Mouse (Mus musculus) heart, adult 18-20 months (tissue): ENCODE measurements around the gene Adamts15. TPM values are rescaled to one million over a fixed set of nuclear protein-coding genes. Genes with fewer than 3 reads are reported as not detected.
A peak's percentile ranks its signal among the peaks of the same experiment; 100 is the strongest.

ENCODE experiments used
- DNase-seq, 2 experiments: peaks; one replicate each; pipeline ENCODE4 v3.0.0; 2021 to 2022; ENCODE audit warnings: mixed read lengths in 1 of 2
- total RNA-seq, 2 experiments: library from RNA; stranded (reverse); gene quantifications; 2 replicates each; pipeline ENCODE4 v1.2.3; 2021

Gene Adamts15
- total RNA-seq, 2 experiments from 2014 or later = 4.8 to 5.9 TPM

- peak in 1 of 2 experiments; percentile 32 for DNase-seq
Observed at GRCm38 (mm10) chr9:30921261-30922103, 770 bp downstream of the Adamts15 start.

GRCm38 (mm10) chr9:30920736-30921135, 1.5 kb downstream of the Adamts15 start:
- peak; percentile 72 to 74 for DNase-seq

GRCm38 (mm10) chr9:30919686-30920085, 2.6 kb downstream of the Adamts15 start:
- DNase-seq = peak; percentile 67 to 79

GRCm38 (mm10) chr9:30918466-30919356, 3.5 kb downstream of the Adamts15 start:
- DNase-seq = peak; percentile 60 to 61

- no peak for DNase-seq
Observed at GRCm38 (mm10) chr9:30916266-30916968, 5.8 kb downstream of the Adamts15 start.

- DNase-seq = peak in 1 of 2 experiments; percentile 35
Observed at GRCm38 (mm10) chr9:30914241-30914640, 8.0 kb downstream of the Adamts15 start.

- DNase-seq = no peak
Observed at GRCm38 (mm10) chr9:30913429-30913828, 8.8 kb downstream of the Adamts15 start.

GRCm38 (mm10) chr9:30912161-30912560, 10.1 kb downstream of the Adamts15 start:
- DNase-seq = no peak

GRCm38 (mm10) chr9:30910491-30910890, 11.8 kb downstream of the Adamts15 start:
- no peak for DNase-seq

- DNase-seq = no peak
Observed at GRCm38 (mm10) chr9:30908973-30909372, 13.3 kb downstream of the Adamts15 start.

- no peak for DNase-seq
Observed at GRCm38 (mm10) chr9:30908296-30908690, 14.0 kb downstream of the Adamts15 start.

GRCm38 (mm10) chr9:30907677-30908295, 14.5 kb downstream of the Adamts15 start:
- peak in 1 of 2 experiments; percentile 22 for DNase-seq

GRCm38 (mm10) chr9:30906426-30906825, 15.8 kb downstream of the Adamts15 start:
- DNase-seq = no peak

- peak in 1 of 2 experiments; percentile 16 for DNase-seq
Observed at GRCm38 (mm10) chr9:30905861-30906260, 16.4 kb downstream of the Adamts15 start.

GRCm38 (mm10) chr9:30903266-30903665, 19.0 kb downstream of the Adamts15 start:
- no peak for DNase-seq

- DNase-seq = no peak
Observed at GRCm38 (mm10) chr9:30902641-30903040, 19.6 kb downstream of the Adamts15 start.

GRCm38 (mm10) chr9:30902152-30902551, 20.1 kb downstream of the Adamts15 start:
- no peak for DNase-seq

- DNase-seq = no peak
Observed at GRCm38 (mm10) chr9:30897169-30897568, 25.1 kb downstream of the Adamts15 start.

GRCm38 (mm10) chr9:30896752-30897151, 25.5 kb downstream of the Adamts15 start:
- DNase-seq = peak; percentile 89 to 91

- peak; percentile 50 to 61 for DNase-seq
Observed at GRCm38 (mm10) chr9:30895618-30896017, 26.6 kb downstream of the Adamts15 start.

GRCm38 (mm10) chr9:30886276-30886675, 36.0 kb downstream of the Adamts15 start:
- no peak for DNase-seq

- DNase-seq = no peak
Observed at GRCm38 (mm10) chr9:30880553-30880952, 41.7 kb downstream of the Adamts15 start.
